Mouse (Mus musculus): ENCODE results near the gene Ifnab.

Ifnab gene

GRCm38 (mm10) chr4:88691259-88691658 is at the start of gene Ifnab:
TSS of gene Ifnab (minus strand) at chr4:88691359.
- in situ Hi-C loops (cut with MboI, MseI) = no loop called here

DNA sequence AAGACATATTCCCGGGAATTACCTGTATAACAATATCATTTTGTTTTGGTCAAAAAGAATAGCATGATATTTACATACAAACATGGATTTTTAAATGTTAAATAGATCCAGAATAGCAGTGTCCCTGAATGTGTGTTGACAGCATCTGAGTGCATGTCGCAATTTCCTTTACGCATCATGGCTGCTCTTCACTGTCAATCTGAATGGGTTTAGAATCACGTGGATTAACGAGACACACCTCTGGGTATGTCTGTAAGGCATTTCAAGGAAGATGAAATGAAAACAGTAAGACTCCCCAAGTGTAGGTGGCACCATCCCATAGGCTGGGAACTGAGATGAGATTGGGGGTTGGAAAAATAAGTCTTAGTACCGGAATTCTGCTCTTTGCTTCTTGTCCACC is 47.9 kb upstream of the Ifnab start:
- in situ Hi-C loops (cut with MboI, MseI) = no loop called here

- in situ Hi-C loops (cut with MboI, MseI) = no loop called here
Observed at GRCm38 (mm10) chr4:88738480-88738879, 47.3 kb upstream of the Ifnab start.

- in situ Hi-C loops (cut with MboI, MseI) = no loop called here
Observed at GRCm38 (mm10) chr4:88727324-88727723, 36.2 kb upstream of the Ifnab start.

DNA sequence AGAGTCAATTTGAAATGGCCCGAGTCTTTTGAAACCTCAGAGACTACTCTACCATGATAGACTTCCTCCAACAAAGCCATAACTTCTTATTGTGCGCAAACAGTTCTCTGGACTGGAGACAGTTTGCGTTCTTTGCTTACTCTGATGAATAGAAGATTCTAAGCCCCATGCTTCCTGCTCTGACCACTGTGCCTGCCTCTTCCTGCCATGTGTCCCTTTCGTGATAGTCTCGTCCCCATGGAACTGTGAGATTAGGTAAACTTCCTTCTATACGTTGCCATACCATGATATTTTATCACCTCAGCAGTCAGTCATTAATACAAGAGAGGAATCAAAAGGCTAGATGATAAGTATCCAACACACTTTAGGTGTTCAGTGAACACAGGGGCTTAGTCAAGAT is 35.6 kb upstream of the Ifnab start:
- in situ Hi-C loops (cut with MboI, MseI) = no loop called here

- in situ Hi-C loops (cut with MboI, MseI) = loop anchor here (5.0 kb wide), 1 partner anchor 81 kb away; the partner anchor contains the start of gene Ifna13
Observed at GRCm38 (mm10) chr4:88723497-88724090, 32.4 kb upstream of the Ifnab start.

DNA sequence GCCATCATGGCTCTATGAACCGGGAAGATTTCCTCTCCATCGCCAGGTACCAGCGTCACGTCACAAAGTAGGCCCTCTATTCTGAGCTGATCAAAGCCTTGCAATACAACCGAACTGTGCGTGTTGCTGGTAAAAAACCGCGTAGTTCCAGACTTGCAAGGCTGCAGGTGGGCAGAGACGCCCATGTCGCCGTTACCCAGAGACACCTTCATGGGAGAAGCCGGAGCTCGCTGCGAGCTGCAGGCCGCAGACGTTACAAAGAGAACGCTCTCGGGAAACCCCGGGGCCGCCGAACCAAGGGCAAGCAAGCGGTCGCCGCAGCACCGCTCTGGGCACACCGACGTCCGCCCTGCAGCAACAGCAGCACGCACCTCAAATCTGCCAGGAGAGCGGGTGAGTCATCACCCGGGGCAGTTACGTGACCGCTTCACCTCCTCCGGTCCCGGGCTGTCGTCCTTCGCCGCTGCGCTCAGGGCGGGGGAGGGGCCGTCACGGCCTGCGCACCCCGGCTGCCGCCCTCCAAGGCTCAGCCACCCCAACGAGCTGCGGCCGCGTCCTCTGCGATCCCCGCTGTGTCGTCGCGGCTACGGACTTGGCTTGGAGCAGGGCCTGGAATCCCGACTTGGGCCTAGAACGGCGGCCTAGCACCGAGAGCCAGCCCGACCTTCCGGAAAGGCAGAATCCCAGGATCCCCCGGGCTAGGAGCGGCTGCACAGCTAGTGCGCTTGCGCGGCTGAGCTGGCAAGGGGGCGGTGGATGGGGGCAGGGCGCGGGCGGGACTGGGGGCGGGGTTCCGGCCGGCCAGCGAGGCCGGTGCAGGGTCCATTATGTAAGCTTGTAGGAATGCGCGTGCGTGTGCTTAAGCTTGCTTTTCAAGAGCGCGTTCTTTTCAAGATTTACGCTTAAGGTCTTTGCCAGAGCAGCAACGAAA is 30.9 kb upstream of the Ifnab start, which contains the start of the genes Gm26566 and Klhl9:
Gene Gm26566 (plus strand): TSS at position 15 of the 931 bp plus-strand sequence.
Gene Klhl9 (minus strand): TSS at position 675 of the 931 bp plus-strand sequence.
- in situ Hi-C loops (cut with MboI, MseI) = loop anchor here (5.0 kb wide), 1 partner anchor 80 kb away; the partner anchor contains the start of gene Ifna13

- in situ Hi-C loops (cut with MboI, MseI) = no loop called here
Observed at GRCm38 (mm10) chr4:88718715-88719114, 27.6 kb upstream of the Ifnab start.

GRCm38 (mm10) chr4:88715059-88715458 is 23.9 kb upstream of the Ifnab start:
- in situ Hi-C loops (cut with MboI, MseI) = no loop called here

GRCm38 (mm10) chr4:88714281-88714680 is 23.1 kb upstream of the Ifnab start:
- in situ Hi-C loops (cut with MboI, MseI) = no loop called here

GRCm38 (mm10) chr4:88707128-88707826 is 16.1 kb upstream of the Ifnab start:
- in situ Hi-C loops (cut with MboI, MseI) = no loop called here

DNA sequence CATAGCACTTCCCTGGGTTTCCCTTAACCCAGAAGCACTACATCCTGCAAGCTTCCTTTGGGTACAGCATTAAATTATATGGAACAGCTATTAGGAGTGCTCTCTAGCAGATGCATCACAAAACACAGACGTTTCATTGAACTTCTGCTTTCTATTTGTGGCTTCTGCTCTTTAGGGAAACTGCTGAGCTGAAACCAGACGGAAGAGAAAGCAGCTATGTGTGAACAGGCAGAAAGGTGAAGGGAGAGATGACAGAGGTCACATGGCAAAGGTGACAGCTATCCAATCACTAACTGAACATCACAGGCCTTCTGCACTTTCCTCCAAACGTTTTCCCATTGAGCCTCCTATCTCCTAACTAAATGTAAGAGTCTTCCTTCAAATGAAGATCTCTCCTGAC is 14.8 kb upstream of the Ifnab start:
- in situ Hi-C loops (cut with MboI, MseI) = no loop called here

DNA sequence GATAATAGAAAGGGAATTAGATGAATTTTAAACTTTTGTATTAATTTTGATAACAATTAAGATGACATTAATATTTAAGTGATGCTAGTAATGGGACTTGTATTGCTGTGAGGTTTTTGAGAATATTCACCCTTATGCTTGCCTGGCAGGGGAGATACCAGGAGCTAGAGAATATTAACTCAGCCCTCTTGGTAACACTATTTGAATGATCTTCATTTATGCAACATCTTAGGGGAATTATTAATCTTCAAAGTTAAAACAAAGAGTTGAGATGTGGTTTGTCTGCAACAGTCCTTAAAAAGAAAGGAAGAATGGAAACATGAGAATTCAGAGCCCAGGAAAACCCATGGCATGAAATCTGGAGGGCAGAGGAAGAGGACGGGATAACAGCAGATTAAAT is 8.1 kb upstream of the Ifnab start:
- in situ Hi-C loops (cut with MboI, MseI) = no loop called here

GRCm38 (mm10) chr4:88698781-88699180 is 7.6 kb upstream of the Ifnab start:
- in situ Hi-C loops (cut with MboI, MseI) = no loop called here

DNA sequence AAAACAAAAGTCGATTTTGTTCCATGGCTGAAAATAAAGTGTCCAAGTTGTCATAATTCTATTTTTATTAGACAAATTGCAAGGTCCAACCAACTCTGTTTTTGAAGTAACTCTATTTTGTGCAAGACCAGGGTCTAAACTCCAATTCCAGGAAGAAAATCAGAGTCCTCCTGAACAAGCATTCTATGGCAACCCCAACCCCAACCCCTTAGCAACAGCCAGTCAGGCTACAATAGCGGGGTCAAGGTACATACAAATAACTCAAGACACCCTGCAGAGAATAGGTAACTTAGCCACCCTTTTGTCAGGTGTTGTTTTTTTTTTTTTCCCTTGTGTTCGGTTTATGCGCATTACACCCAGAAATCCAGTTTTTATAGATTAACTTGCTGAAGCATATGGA is 6.6 kb upstream of the Ifnab start:
- in situ Hi-C loops (cut with MboI, MseI) = no loop called here

DNA sequence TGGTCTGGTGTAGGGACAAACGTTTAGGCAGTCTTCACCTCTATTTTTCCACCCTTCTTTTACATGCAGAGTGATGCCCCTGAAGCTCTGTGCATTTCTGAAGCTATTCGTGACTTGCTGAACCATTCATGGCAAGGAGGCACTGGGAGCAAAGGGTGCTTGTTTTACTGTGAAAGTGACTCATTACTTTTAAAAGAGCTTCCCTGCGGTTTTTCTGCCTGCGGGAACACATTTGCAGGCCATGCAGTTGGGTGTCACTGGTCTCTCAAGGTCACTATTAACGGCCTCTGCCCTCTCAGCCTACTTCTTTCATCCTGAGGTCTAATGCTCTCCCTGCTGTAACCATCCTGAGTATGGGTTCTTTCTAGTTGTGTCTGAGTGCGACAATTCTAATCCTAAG is 5.9 kb upstream of the Ifnab start:
- in situ Hi-C loops (cut with MboI, MseI) = no loop called here

DNA sequence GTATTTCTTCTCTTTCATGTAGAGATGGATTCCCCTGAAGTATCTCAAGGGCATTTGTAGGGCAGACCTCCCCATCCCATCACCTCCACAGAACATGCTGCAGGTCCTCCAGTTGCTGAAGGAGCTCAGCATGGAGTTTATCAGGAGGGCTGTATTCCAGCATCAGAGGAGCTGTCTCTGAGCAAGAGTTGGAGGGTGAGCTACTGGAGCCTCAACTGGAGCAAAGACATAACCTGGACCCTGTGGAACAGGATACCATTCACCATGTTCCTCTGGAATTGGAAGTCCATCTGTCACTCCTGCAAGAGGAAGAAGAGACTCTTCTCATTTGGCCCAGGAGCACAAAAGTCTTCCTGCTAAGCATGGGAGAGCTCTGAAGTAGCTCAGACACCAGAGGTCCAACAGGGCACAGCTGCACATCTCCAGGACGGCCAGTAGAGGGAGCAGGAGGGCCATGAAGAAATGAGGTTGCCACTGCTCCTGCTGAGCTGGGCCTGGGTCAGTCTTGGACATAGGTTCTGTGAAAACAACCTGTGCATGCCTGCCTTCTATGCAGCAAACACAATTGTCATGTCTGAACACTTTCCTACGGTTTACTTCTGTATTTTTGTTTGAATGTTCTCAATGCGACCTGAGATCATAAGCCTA is 5.2 kb upstream of the Ifnab start:
- in situ Hi-C loops (cut with MboI, MseI) = no loop called here

GRCm38 (mm10) chr4:88693392-88693791 is 2.2 kb upstream of the Ifnab start:
- in situ Hi-C loops (cut with MboI, MseI) = no loop called here

DNA sequence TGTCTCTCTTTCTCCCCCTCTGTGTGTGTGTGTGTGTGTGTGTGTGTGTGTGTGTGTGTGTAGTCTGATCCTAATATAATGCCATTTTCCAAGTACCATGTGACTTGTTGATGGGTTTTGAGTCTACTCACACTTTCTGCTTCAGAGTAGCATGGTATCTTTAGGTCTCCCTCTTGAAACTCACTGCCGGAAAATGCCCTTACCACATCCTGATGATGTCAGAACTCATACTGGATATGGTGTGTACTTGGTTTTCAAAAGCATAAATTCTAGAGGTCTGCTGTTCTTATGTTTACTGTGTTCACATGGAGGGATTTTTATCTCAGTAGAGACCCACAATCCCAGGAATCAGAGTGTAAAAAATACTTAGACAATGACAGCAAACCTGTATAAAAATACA is 1.4 kb upstream of the Ifnab start:
- in situ Hi-C loops (cut with MboI, MseI) = no loop called here

DNA sequence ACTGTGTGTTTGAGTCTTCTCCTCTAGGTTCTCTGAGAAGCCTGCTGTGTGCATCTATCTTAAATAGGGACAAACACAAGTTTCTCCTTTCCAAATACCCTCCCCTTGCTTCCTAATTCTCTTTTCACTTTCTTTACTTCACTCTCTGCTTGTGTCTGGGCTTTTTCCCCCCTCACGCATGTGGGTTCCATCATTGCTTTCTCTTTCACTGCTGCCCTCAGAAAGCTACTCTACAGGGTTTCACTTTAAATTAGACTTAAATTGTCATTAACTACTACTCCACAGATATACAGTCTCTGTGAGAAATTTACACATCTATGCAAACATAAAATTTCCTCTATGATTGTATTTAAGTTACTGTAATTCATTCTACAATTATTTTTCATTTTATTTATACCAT is 7.3 kb downstream of the Ifnab start, which contains the start of gene Ifna2:
Gene Ifna2 (minus strand): TSS at position 101 of the 400 bp plus-strand sequence.
- in situ Hi-C loops (cut with MboI, MseI) = no loop called here

- in situ Hi-C loops (cut with MboI, MseI) = no loop called here
Observed at GRCm38 (mm10) chr4:88681353-88681752, 9.8 kb downstream of the Ifnab start.

DNA sequence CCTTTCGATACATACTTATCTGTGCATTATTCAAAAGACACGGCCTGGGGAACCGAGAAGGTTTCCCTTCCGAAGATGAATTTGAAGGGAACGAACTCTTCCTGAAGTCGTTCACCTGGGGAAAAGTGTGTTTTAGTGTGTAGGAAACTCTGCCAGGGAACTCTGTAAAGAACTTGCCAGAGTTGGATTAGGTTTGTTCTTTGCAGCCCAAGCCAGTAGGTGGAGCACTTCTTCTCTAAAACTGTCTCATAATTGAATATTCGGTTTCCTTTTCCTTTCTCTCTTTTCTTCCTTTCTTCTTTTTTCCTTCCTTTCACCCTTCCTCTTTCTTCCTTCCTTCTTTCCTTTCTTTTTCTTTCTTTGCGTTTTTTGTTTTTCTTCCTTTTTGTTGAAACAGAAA is 10.8 kb downstream of the Ifnab start:
- in situ Hi-C loops (cut with MboI, MseI) = no loop called here

Data from T-helper 2 cell (primary cell).